Mouse (Mus musculus) retina, embryonic 14.5 days (tissue): ENCODE measurements around the gene Pitpnm2.

Source experiments
- DNase-seq: peaks from one replicate; pipeline ENCODE4 v3.0.0-alpha.2; 2015; ENCODE audit warnings: low spot score

Gene Pitpnm2

DNA sequence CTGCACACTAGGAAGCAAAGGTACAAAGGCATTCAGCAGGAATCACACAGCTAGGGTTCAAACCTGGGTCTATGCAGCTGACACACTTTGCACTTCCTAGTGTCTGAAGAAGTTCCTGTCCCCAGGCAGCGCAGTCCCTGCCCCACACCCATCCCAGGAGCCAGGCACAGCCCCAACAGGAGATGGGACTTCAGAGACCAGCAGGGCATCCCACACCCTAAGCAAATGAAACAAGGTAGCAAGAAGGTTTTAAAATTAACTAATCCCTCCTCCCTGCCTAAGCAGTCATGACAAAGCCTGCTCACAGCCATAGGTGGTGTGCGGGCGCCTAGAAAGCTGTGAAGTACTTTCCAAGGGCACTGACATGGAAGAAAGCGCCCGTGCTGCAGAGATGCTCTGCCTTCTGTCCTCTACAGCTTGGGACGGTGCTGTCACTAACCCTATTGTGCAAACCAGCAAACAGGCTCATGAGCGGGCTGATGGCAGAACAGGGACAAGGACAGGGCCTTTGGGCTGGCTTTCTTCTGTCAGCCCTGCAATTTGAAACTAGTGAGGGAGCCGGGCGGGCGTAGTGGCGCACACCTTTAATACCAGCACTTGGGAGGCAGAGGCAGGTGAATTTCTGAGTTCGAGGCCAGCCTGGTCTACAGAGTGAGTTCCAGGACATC lies 68.9 kb downstream of the Pitpnm2 start:
- DNase-seq, result no peak

DNA sequence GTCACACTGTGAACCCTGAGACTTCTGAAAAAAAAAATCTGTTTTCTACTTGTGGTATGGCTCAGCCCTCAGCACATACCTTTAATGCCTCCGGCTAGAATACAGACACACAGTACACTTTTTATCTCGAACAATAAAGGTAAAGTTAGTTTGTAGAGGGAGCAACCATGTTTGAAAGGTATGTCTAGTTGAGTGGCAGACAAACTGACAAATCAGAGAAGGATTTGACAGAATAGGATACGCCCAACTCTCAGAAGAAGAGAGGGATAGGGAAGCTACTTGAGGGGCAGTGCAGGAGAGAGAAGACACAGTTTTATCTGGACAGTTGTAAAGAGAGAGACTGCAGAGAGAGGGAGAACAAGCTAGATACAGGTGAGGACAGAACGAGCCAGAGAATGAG lies 70.1 kb downstream of the Pitpnm2 start:
- DNase-seq, result no peak

DNA sequence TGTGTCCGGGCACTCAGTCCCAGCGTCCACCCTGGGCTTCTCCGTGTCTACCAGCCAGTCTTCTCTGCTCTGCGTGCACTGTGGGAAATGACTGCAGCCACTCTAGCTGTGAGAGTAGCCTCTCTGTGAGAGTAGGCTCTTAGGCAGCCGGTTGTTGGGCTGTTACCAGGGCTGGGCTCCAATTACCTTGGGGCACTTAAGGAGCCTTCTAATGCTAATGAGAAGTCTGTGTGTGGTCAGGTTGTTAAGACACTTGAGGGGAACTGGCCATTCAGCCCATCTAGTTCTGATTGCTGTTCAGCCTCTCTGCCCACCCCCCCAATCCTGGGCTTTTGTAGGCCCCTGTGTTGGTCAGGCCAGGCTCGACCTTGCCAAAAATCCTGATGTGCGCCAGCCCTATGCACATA lies 72.8 kb downstream of the Pitpnm2 start:
- no peak for DNase-seq

DNA sequence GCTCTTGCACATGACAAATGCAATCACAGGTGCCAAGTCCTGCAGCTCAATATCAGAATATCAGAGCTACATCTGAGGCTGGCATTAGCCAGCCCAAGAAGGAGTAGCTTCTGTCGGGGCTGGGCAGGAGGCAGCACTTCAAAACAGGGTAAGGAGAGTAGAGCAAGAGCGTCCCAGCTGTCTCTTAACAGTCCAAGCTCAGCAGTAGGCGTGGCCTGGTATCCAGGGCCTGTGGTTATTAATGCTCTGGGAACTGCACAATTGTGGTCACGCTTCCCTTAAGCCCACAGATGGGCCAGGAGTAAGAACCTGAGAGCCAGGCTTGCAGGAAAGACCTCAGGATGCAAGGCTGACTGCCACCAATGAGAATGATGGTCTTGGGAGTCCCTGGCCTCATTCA lies 74.4 kb downstream of the Pitpnm2 start:
- no peak for DNase-seq

DNA sequence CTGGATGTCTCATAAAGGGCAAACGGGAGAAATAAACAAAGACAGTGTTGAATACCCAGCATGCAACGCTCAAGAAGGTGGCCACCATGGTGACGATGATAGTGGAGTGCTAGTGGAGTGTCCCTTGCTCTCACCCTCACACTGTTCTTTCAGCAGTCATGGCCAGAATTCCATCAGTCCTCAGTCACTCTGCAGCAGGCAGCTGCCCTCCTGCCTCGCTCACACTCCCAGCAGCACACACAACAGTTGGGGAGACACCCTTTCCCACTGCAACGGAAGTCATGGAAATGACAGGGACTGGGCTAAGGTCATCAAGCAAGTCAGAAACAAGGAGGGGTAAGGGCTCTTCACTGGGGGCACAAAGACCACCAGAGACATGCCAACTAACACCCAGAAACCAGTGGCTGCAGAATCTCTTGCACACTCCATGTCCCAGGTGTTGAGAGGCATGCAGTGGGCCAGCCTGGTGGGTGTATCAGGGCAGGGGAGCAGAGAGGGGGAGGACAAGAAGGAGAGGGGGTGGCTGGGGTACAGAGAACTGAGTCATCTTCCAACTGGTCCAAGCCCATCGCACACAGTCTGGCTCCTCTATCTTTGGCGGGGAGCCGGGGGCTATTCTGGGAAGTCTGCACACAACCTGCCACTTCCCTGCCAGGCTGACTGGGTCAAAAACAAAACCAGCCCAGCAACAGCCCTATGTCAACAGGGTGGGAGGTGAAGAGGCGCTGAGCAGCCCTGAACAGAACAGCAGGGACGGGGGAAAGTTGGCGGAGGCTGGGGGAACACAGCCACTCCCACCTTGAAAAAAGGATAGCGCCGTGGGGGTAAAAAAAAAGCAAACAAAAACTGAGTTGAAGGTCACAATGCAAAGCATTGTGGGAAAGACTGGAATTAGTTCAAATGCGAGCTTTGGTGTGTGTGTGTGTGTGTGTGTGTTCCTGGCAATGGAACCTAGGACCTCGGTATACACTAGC lies 76.3 kb downstream of the Pitpnm2 start:
- no peak for DNase-seq

DNA sequence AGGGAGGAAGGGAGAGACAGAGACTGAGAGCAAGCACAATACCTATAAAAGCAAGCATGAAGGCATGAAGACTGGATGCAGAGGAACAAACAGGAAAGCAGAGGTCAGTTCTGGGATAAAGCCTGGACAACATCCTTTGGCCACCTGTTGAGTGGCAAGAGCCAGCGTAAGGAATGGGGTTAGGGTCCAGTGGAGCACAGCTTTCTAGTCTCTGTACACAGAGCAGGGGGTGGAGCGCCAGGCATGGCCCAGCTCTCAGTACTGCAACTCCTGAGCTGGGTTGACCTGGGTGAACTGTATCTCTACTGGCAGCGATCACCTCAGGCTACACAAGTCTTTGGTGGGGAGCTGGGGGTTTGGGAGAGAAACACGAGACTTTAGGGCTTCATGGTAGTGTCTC lies 77.3 kb downstream of the Pitpnm2 start:
- DNase-seq, result no peak

DNA sequence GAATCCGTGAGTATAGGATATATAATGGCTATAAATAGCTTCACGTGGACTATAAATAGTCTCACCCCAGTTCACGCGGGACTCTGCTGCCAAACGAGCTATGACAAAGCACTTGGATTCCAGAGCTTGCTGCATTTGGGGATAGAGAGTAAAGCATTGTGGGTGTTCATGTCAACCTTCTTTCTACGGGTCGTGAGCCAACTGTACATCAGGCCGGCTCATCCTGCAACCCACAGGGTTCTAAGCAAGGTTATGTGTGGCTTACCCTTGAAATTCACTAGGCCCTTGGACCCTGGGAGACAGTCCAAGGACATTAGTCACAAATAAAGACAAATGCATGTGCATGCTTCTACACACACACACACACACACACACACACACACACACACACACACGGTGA lies 77.8 kb downstream of the Pitpnm2 start:
- DNase-seq, result no peak

DNA sequence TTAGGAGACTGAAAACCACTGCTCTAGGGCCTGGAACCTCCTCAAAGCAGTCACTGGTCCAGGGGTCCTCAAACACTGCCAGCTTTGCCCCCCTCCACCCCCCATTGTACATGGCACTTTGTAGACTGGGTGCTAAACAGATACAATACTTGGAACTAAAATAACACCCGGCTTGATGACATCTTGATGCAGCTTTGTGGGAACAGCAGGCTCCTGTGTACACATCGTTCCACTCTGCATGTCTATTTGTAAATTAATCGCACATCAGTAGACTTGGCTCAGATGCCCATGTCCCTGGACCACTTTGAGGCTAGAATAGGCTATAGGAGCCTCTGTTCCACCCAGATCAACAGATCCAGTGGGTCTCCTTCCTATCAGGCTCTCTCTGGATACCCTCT lies 80.3 kb downstream of the Pitpnm2 start:
- no peak for DNase-seq

DNA sequence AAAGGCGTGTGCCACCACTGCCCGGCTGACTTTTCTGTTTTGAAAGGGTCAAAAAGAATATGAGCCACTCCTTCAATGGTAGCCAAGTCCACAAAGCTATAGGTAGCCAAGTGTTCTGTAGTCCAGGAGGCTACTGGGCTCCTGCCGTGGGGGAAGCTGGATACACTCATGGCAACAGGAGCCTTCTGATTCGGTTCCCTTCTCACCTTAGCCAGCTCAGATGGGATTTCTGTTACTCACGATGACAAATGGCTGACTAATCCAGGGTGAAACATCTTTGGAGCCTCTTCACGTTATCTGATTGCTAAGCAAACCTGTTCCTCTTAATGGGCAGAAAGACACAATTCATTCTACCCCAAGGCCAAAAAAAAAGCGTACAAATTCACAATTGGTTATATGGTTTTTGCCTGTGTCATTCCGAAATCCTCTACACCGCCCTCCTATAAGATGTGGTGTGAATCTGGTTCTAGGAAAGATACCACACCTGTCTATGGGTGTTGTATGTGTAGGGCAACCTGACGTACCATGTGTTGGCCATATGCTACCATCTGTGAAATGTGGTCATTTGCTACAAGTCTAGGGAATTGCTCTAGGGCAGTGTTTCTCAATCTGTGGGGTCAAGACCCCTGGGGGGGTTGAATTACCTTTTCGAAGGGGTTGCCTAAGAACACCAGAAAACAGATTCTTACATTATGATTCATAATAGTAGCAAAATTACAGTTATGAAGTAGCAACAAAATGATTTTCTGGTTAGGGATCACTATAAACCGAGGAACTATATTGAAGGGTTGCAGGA lies 80.9 kb downstream of the Pitpnm2 start:
- no peak for DNase-seq

DNA sequence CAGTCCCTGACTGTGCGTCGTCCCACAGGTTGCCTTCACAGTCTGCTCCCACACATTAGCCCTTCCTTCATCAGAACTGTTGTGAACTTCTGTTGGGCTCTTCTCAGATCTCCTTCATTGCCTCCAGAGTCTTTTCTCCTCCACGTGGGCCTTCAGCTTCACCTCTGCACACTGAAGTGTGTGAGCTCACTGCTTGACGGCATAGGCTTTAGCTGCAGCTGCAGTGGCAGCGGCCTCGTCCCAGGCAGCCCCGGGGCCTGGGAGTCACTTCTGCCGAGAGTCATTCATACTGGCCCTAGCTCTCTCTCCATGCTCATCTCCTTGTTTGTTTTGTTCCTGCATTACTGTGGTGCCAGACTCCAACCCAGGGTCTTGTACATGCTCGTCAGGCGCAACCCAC lies 81.9 kb downstream of the Pitpnm2 start:
- no peak for DNase-seq

DNA sequence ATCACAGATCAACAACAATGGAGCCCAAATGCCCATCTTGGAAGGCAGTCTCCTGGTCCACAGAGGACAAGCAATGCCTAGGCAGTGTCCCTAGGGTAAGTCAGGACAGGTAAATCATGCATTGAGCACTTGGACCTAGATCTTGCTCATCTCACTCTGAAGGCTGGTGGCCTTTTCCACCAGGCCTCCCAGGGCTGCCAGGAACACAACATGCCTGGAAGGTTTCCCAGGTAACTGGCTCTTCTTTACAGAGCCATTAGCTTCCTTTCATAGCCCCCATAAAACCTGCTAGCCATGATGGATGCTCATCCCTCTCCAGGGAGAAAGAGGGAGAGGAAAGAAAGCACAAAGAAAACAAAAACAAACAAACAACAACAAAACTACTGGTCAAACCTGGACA lies 82.8 kb downstream of the Pitpnm2 start:
- DNase-seq, result no peak

DNA sequence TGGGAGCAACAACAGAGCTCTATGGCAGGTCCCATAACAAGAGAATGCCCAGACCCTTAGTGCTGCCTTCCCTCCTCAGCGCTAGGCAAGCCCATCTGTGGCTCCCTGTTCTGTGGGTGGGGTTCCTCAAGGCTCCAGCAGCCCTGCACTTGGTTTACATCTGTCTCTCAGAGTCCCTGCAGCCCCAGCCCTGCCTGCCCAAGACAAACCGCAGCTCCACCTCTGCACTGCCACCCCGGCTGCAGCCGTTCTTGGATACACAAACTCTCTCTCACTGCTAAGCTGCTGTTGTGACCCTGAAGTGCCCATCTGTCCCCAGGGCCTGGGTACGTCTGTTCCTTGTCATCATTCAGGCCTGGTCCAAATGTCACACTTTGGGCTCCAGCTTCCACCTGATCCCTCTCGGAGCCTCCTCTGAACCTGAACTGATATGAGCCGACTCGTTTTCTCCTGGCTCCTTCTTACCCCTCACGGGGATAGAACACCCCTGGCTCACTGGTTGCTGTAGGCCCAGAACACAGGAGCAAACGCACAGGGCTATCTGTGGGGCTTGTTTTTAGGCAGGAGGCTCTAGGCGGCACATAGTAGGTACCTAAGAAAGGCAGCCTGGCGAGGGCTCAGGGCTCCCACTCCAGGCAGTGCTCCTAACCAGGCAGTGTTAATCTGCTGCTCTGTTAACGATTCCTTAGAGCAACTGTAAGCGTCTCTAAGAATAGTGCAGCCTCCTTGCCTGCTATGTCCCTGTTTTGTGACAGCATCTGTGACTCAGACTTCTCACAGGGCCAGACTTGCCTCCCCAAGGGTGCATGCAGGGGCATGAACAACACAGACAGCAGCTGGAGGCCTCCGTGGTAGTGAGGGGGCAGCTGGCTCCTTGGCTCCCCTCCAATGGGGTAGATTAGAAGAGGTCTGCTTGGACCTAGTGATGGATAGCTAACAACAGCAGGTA lies 83.7 kb downstream of the Pitpnm2 start:
- no peak for DNase-seq

DNA sequence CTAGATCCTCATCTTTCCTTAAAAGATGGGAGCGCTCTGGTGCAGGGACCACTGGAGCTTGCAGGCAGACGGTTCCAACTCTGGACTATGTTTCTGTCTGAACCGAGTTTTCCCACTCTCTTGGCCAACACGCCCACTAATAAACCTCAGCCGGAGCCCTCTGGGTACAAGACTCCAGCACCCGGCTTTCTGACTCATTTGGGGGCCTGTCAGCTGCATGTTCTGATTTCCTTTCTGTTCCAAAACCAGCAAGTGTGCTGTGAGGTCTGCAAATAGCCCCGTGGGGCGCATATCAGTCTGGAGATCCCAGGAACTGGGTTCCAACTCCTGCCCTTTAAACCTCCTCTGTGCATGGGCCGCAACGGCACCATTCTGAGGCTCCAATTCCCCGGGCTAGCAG lies 86.1 kb downstream of the Pitpnm2 start:
- no peak for DNase-seq

DNA sequence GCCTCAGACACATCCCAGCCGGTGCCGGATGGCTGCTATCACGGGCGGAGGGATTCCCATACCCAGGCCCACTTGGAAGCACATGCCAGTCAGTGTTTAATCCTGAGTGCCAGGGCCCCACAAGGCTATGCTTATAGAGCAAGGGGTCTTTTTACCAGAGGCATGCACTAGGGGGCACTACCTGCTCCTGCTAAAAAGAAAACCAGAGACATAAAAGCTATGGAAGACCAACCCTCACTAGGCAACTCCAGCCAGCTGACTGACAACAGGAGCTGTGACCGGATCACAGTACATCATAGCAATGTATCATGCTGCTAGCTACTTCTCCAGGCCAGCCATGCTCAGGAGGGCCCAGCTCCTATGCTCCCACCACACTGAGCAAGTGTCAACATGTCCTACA lies 87.0 kb downstream of the Pitpnm2 start:
- DNase-seq, result peak; percentile 92

DNA sequence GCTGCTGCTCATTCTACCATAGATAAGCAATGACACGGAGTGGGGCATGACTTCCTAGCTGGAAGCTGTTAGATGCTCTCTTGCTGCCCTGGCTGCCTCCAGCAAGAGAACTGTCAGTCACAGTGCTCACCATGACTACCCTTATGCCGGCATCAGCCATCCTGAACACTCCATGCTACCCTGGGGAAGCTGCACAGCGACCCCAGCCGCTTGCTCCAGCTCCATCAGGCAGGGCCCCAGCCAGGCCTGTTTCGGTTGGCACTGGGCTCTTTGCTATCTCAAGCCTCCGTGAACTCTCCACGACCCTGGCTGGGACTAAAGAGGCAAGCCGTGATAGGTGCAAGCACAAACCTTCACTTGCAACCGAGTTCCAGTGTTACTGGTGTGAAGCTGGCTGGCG lies 87.7 kb downstream of the Pitpnm2 start:
- peak; percentile 74 for DNase-seq

DNA sequence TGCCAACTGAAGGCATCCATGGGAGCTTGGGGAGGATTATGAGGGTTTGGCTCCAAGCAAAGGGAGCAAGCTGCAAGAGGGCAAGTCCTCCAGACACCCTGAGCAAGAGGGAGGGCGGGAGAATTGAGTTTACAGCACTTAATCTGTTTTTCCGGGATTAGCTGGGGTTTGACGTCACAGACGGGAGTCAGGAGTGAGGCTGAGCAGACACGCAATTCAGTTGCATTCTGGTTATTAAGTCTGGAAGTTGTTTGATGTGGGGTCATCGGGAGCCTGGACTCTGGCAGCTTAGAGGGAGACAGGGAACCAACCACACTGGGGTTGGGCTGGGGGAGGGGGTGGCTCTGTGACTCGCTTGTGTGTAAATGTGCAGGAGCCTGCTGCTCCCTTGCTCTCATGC lies 90.1 kb downstream of the Pitpnm2 start:
- no peak for DNase-seq

DNA sequence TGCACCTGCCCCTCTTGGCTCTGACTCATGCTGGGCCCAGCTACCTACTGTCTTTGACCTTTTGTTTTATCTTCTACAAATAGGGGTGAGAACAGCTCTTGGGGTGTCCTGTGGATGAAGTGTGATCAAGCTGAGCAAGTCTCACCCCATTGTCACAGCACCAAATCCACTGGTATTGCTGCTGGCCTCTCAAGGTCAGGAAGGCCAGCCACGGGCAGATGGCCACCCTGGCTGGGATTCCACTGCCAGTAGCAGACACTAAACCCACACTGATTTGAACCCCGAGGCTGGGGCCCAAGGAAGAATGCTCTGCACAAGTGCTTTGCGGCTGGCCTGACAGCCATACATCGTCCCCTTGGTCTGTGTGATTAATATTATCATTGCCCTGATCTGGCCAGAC lies 91.3 kb downstream of the Pitpnm2 start:
- no peak for DNase-seq

DNA sequence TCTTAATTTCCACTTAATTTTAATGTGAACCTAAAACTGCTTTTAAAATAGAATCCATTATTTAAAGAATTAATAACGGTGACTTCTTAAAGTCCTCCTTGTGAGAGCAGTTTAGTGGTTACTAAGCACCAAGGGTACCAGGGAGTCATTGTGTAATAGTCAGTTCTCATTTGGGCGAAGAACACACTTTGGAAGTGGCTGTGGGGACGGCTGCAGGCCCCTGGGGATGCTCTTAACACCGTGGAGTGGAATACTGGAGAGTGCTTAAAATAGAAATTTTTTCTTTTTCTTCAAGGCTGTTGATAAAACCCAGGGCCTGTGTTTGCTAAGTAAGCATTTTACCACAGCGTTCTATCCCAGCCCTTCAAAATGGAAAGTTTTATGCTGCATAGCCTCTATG lies 93.6 kb downstream of the Pitpnm2 start:
- no peak for DNase-seq

DNA sequence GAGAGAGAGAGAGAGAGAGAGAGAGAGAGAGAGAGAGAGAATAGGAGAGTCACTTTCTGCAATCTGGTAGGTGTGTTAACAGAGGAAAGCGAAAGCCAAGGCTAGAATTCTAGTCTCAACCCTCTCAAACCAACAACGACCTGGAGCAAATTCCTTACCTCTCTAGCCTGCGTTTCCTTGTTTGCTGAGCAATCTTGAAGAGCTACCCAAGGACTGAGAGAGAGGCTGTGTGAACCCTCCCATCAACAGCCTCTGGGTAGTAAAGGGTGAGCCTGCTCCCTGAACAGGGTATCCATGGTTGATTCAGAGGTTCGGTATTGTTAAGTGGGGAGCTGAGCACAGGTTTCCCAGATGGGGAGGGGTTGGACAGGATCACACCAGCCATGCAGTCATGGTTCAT lies 96.8 kb downstream of the Pitpnm2 start:
- no peak for DNase-seq

DNA sequence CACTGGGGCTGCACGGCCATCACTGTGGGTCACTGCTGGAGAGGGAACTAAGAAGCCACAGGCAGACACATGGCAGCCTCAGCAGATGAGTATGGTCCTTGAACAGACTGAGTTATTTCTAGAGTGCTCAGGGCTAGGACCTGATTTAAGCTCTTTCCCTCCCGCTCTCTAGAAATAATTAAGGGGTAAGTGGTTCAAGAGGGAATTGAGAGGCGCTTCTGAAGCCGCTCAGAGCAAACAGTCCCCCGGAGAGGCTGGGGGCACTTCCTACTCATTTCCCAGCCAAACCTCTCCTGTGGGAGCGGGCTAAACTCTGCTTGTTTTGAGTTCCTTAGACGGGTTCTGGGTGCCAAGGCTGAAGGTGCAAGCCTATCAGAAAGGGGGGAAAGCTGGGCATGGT lies 98.7 kb downstream of the Pitpnm2 start:
- DNase-seq, result no peak

DNA sequence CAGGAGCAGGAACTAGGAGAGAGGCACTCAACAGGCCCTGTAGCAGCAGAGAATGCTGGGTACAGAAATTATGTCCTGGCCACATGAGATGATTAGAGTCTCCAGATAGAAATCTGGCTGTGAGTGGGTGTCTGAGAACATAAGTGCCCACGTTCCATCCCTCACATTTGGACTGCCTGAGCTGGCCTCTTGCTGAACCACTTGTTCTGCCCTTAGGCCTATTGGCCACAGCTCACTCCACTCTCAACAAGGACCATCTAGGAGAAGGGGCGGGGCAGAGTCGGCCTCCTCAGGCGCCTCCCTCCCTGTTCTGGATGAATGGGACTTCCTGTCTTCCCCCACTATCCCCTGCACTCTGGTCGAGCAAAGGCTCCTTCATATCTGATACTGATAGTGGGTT lies 100.5 kb downstream of the Pitpnm2 start:
- DNase-seq, result no peak

DNA sequence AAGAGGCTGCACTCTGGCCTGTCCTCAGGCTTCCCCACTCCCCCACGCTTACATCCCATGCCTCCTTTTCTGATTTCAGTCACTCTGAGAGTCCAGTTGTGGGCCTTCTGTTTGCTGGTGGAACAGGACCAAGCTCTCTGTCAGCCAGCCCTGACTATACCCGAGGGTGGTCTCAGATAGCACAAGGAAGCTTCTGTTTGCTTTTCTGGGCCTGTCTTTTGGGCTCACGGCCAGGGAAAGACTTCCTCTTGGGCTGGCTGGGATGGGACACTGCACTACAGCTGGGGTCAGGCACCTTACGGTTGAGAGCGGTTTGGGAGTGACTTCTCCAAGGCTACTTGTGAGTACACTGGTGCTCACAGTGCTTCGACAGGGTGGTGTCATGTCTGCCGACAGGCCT lies 111.5 kb downstream of the Pitpnm2 start:
- no peak for DNase-seq
